Mouse (Mus musculus): ENCODE data around the gene Rrh. TPM values are rescaled to one million over a fixed set of nuclear protein-coding genes. Genes with fewer than 3 reads are reported as not detected.

Rrh gene
- polyA plus RNA-seq, 1 experiment from 2014 or later = 0.17 TPM

- WGBS = 91% methylated on average over 10 of the region's 10 CpGs
- Histone ChIP-seq H3K36me3 (peaks cover 48% of the 10 kb centered on the region), H3K9ac (no peak overlapping the region), H3K27me3 (no peaks in the 10 kb centered on the region), H3K4me3 (no peak overlapping the region), H3K27ac (no peak overlapping the region), H3K4me1 (peaks cover 11% of the 10 kb centered on the region), H3K9me3 (no peaks in the 10 kb centered on the region), H3K4me2 (replicated peaks) (no peak overlapping the region)
- no peak for ATAC-seq (ENCODE audit: low FRiP score, low read depth)
These were observed 4.3 kb upstream of the Rrh start for GRCm38 (mm10) chr3:129826691-129827090.

GRCm38 (mm10) chr3:129824891-129825290, 2.5 kb upstream of the Rrh start:
- Histone ChIP-seq H3K4me2 (replicated peaks) (no peak overlapping the region), H3K36me3 (peaks cover 48% of the 10 kb centered on the region), H3K9ac (no peak overlapping the region), H3K27me3 (no peaks in the 10 kb centered on the region), H3K4me3 (no peak overlapping the region), H3K4me1 (peaks cover 7% of the 10 kb centered on the region), H3K27ac (no peak overlapping the region), H3K9me3 (no peaks in the 10 kb centered on the region)
- ATAC-seq (ENCODE audit: low FRiP score, low read depth) = no peak
- 91% methylated on average over 10 of the region's 10 CpGs for WGBS

DNA sequence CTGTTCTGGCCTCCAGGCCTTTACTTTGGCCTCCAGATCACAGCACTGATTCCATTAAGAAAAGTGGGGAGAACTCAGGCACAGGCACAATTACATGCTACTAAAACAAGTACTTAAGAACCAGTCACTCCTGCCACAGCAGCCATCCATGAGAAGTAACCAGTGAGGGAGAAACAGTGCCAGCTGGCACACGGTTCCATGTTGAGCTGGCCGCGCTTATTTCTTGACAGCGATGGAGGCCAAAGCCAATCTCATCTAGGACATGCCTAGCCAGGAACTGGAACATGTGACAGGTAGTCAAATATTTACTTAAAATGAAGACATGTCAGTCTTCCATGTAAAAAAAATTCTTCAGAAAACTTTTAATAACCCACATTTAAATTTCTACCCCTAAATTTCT, 1.8 kb upstream of the Rrh start:
- H3K4me1 ChIP-seq = no peaks in the 10 kb centered on the region
- no peak overlapping the region for H3K27ac ChIP-seq
- H3K36me3 ChIP-seq = peaks cover 46% of the 10 kb centered on the region
- 96% methylated on average over 4 of the region's 4 CpGs for WGBS
- no peaks in the 10 kb centered on the region for H3K27me3 ChIP-seq
- ATAC-seq (ENCODE audit: low FRiP score, low read depth) = no peak
- H3K9ac ChIP-seq = no peak overlapping the region
- H3K4me3 ChIP-seq = no peak overlapping the region
- no peaks in the 10 kb centered on the region for H3K9me3 ChIP-seq
- H3K4me2 ChIP-seq (replicated peaks) = no peak overlapping the region

GRCm38 (mm10) chr3:129823293-129823692, 906 bp upstream of the Rrh start:
- no peaks in the 10 kb centered on the region for H3K9me3 ChIP-seq
- H3K36me3 ChIP-seq = peaks cover 42% of the 10 kb centered on the region

GRCm38 (mm10) chr3:129821736-129822135, 651 bp downstream of the Rrh start:
- whole genome bisulfite sequencing = 82% methylated on average over 8 of the region's 8 CpGs
- Histone ChIP-seq H3K36me3 (peaks cover 32% of the 10 kb centered on the region), H3K9ac (no peak overlapping the region), H3K4me3 (no peak overlapping the region), H3K4me1 (no peaks in the 10 kb centered on the region), H3K9me3 (no peaks in the 10 kb centered on the region), H3K4me2 (replicated peaks) (no peak overlapping the region), H3K27me3 (no peaks in the 10 kb centered on the region), H3K27ac (no peak overlapping the region)
- ATAC-seq (ENCODE audit: low FRiP score, low read depth) = no peak

More at GRCm38 (mm10) chr3:129823293-129823692, 906 bp upstream of the Rrh start:
- ATAC-seq (ENCODE audit: low FRiP score, low read depth) = no peak
- H3K27me3 ChIP-seq = no peaks in the 10 kb centered on the region
- H3K4me2 ChIP-seq (replicated peaks) = no peak overlapping the region
- 61% methylated on average over 5 of the region's 5 CpGs for WGBS
- no peak overlapping the region for H3K27ac ChIP-seq
- no peaks in the 10 kb centered on the region for H3K4me1 ChIP-seq
- H3K9ac ChIP-seq = no peak overlapping the region
- H3K4me3 ChIP-seq = no peak overlapping the region

DNA sequence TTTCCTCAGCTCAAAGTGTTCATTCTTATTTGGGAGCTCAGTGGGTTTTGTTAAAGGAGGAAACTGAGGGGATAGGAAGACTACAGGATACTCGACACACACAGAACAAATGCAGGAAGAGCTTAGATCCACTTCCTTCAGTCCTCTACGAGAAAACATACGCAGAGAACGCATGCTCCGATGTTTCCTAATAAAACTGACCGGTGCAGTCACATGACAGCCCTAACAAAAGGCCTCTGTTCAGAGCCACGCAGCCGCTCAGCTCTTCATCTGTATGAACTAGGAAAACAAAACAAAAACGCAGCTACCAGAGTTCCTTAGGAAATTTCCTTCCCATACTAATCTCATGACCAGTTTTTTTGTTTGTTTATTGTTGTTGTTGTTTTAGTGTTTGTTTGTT, 1.5 kb downstream of the Rrh start:
- Histone ChIP-seq H3K4me3 (no peak overlapping the region), H3K36me3 (peaks cover 23% of the 10 kb centered on the region), H3K4me1 (no peaks in the 10 kb centered on the region), H3K27me3 (no peaks in the 10 kb centered on the region), H3K4me2 (replicated peaks) (no peak overlapping the region), H3K9ac (no peak overlapping the region), H3K27ac (no peak overlapping the region), H3K9me3 (no peaks in the 10 kb centered on the region)
- 66% methylated on average over 9 of the region's 9 CpGs for WGBS
- ATAC-seq (ENCODE audit: low FRiP score, low read depth) = no peak

- Histone ChIP-seq H3K9ac (no peak within 1 kb of the TSS), H3K4me1 (no peaks in the 10 kb centered on the region), H3K36me3 (no peaks in the 10 kb centered on the region), H3K4me2 (replicated peaks) (no peak within 1 kb of the TSS), H3K27me3 (no peaks in the 10 kb centered on the region), H3K4me3 (no peak within 1 kb of the TSS), H3K27ac (no peak within 1 kb of the TSS), H3K9me3 (no peaks in the 10 kb centered on the region)
- no peak for ATAC-seq (ENCODE audit: low FRiP score, low read depth)
- WGBS = 77% methylated on average over 10 of the region's 10 CpGs
These were observed 18.6 kb downstream of the Rrh start, which contains the start of gene Lrit3 for GRCm38 (mm10) chr3:129803765-129804164. Gene Lrit3, minus strand, starts transcription at chr3:129804030.

GRCm38 (mm10) chr3:129799011-129799410, 23.4 kb downstream of the Rrh start:
- Histone ChIP-seq H3K4me2 (replicated peaks) (no peak overlapping the region), H3K4me3 (no peak overlapping the region), H3K9me3 (no peaks in the 10 kb centered on the region), H3K9ac (no peak overlapping the region), H3K27ac (no peak overlapping the region), H3K36me3 (no peaks in the 10 kb centered on the region), H3K27me3 (no peaks in the 10 kb centered on the region), H3K4me1 (no peaks in the 10 kb centered on the region)
- ATAC-seq (ENCODE audit: low FRiP score, low read depth) = no peak
- 66% methylated on average over 2 of the region's 2 CpGs for WGBS

DNA sequence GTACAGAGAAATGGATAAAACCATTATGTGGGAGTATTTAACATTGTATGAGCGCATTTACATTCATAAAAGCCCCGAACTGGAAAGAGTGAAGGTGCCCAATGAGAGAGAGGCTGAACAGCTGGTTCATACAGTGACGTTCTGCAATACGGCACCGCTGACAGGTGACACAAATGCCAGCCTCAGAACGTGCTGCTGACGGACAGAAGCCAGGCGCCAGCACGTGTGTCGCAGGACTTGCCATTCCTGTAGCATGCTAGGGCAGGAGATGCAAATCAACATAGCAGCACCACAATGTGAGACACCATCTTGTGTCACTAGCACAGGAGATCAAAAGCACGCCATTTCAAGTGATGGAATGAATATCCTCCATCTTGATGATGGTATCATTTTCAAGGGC, 23.8 kb downstream of the Rrh start:
- no peak overlapping the region for H3K4me3 ChIP-seq
- no peak overlapping the region for H3K27ac ChIP-seq
- H3K9ac ChIP-seq = no peak overlapping the region
- H3K9me3 ChIP-seq = no peaks in the 10 kb centered on the region
- no peaks in the 10 kb centered on the region for H3K4me1 ChIP-seq
- ATAC-seq (ENCODE audit: low FRiP score, low read depth) = no peak
- no peaks in the 10 kb centered on the region for H3K27me3 ChIP-seq
- H3K36me3 ChIP-seq = no peaks in the 10 kb centered on the region
- no peak overlapping the region for H3K4me2 ChIP-seq (replicated peaks)
- WGBS = 69% methylated on average over 11 of the region's 11 CpGs

DNA sequence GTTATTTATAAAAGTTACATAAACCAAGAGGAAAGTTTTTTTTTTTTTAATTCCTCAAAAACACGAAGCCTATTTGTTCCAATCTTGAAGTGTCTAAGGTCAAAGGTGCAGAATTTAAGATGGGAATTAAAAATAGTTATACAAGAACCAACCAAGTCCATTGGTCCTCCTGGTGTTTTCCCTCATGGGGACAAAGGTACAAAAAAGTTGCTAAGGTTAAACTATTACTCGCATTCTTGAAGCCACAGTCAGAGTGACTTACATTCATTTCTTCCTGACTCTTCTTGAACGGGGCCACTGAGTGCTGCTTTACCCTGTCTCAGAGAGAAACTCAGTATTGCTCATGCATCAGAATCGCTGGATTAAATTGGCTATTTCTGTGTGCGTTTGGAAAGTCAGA, 25.0 kb downstream of the Rrh start:
- no peak overlapping the region for H3K27ac ChIP-seq
- no peaks in the 10 kb centered on the region for H3K27me3 ChIP-seq
- H3K4me1 ChIP-seq = no peaks in the 10 kb centered on the region
- no peaks in the 10 kb centered on the region for H3K36me3 ChIP-seq
- H3K9me3 ChIP-seq = no peaks in the 10 kb centered on the region
- no peak overlapping the region for H3K9ac ChIP-seq
- no peak for ATAC-seq (ENCODE audit: low FRiP score, low read depth)
- H3K4me2 ChIP-seq (replicated peaks) = no peak overlapping the region
- H3K4me3 ChIP-seq = no peak overlapping the region
- 79% methylated on average over 5 of the region's 5 CpGs for WGBS

DNA sequence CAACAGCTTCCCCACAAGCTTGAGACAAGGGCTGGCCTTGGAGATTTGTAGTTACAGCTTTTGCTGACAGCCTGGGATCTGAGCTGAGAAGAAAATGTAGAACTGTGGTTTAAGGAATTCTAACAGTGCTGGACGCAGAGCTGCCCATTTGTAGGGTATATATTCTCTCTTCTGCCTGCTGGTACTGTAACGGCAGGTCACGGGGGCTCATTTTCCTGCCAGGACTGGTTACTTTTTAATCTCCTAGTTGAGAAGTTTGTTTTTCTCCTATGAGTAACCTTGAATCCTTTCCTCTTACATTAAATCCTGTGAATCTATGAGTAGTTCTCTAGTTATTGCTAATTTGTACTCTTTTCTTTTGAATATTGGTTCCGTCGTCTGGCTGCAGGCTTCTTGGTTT, 28.6 kb downstream of the Rrh start:
- no peak overlapping the region for H3K4me3 ChIP-seq
- H3K36me3 ChIP-seq = no peaks in the 10 kb centered on the region
- H3K9ac ChIP-seq = no peak overlapping the region
- H3K27ac ChIP-seq = no peak overlapping the region
- no peaks in the 10 kb centered on the region for H3K4me1 ChIP-seq
- 80% methylated on average over 5 of the region's 5 CpGs for WGBS
- no peak for ATAC-seq (ENCODE audit: low FRiP score, low read depth)
- no peak overlapping the region for H3K4me2 ChIP-seq (replicated peaks)
- no peaks in the 10 kb centered on the region for H3K27me3 ChIP-seq
- no peaks in the 10 kb centered on the region for H3K9me3 ChIP-seq

GRCm38 (mm10) chr3:129782746-129783145, 39.6 kb downstream of the Rrh start:
- Histone ChIP-seq H3K27me3 (no peaks in the 10 kb centered on the region), H3K9me3 (0 out of 2 replicates have a peak, but pooled peaks cover 3% of the 10 kb centered on the region), H3K9ac (no peak overlapping the region), H3K27ac (no peak overlapping the region), H3K4me1 (no peaks in the 10 kb centered on the region), H3K4me2 (replicated peaks) (no peak overlapping the region), H3K36me3 (no peaks in the 10 kb centered on the region), H3K4me3 (no peak overlapping the region)
- WGBS = 90% methylated on average over 3 of the region's 3 CpGs
- ATAC-seq (ENCODE audit: low FRiP score, low read depth) = no peak

GRCm38 (mm10) chr3:129781435-129781834, 41.0 kb downstream of the Rrh start:
- Histone ChIP-seq H3K4me3 (no peak overlapping the region), H3K4me1 (no peaks in the 10 kb centered on the region), H3K36me3 (no peaks in the 10 kb centered on the region), H3K27ac (no peak overlapping the region), H3K9me3 (0 out of 2 replicates have a peak, but pooled peaks cover 3% of the 10 kb centered on the region), H3K9ac (no peak overlapping the region), H3K27me3 (no peaks in the 10 kb centered on the region), H3K4me2 (replicated peaks) (no peak overlapping the region)
- WGBS = 44% methylated on average over 10 of the region's 10 CpGs
- no peak for ATAC-seq (ENCODE audit: low FRiP score, low read depth)

Measured in limb, embryonic 13.5 days (tissue).